ENCODE assay signal across 10 mouse cellular contexts in the genomic region with DNA sequence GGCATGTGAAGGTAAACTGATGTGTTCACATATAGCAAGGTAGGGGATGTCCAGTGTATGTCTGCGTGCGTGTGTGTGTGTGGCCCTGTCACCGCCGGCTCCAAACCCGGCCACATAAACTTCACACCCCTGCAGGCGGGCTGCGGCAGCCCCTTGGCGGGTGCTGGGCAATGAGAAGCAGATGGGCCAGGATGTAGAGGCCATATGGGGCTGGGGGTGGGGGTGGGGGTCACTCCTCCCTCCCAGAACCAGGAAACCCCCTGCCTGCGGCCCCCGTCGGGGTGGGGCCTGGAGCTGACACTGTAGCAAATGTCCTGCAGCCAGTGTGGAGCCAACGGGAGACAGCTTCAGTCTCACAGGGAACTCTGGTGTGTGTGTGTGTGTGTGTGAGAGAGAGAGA. TPM values are rescaled to one million over a fixed set of nuclear protein-coding genes. Genes with fewer than 3 reads are reported as not detected.
DNase-seq lines count a peak whose midpoint lies in the region; ATAC-seq and TF ChIP-seq lines count a peak whose summit lies in the region.
"Had no signal": no experiment of that assay in that cellular context is flagged by ENCODE, and none has a peak within 500 bp of the region (broad histone marks: within the 10 kb centered on the region; RNA-seq: fewer than 3 reads in every experiment).

No protein-coding gene starts in this region.

- peaks cover 66% of the 10 kb centered on the region for H3K4me1 ChIP-seq in forebrain, embryonic 10.5 days
- H3K4me1 ChIP-seq in forebrain, postnatal 0 days (ENCODE audit: insufficient read depth) = no peaks in the 10 kb centered on the region
- peaks cover 36% of the 10 kb centered on the region for H3K4me1 ChIP-seq in lung, embryonic 14.5 days (ENCODE audit: insufficient read depth)
- peaks cover 14% of the 10 kb centered on the region; the same call in 1 of the 2 replicates for H3K4me1 ChIP-seq in embryonic fibroblast, embryonic 13.5 days (ENCODE audit: control insufficient read depth, insufficient read depth, low read length)
- peaks cover 82% of the 10 kb centered on the region for H3K4me1 ChIP-seq in limb, embryonic 13.5 days

- no peaks in the 10 kb centered on the region for H3K36me3 ChIP-seq in forebrain, embryonic 10.5 days (replicated peaks)
- H3K36me3 ChIP-seq in forebrain, postnatal 0 days (ENCODE audit: insufficient read depth) = no peaks in the 10 kb centered on the region
- H3K36me3 ChIP-seq in lung, embryonic 14.5 days (ENCODE audit: insufficient read depth) = no peaks in the 10 kb centered on the region
- H3K36me3 ChIP-seq in limb, embryonic 13.5 days = no peaks in the 10 kb centered on the region
- H3K36me3 ChIP-seq: liver, embryonic 15.5 days had no signal

- H3K27me3 ChIP-seq in forebrain, embryonic 10.5 days (ENCODE audit: poor library complexity, severe bottlenecking) = peaks cover 28% of the 10 kb centered on the region
- no peaks in the 10 kb centered on the region; the same call in 1 of the 2 replicates for H3K27me3 ChIP-seq in forebrain, postnatal 0 days (ENCODE audit: insufficient read depth, low read length)
- no peaks in the 10 kb centered on the region for H3K27me3 ChIP-seq in lung, embryonic 14.5 days (ENCODE audit: insufficient read depth, low read length)
- H3K27me3 ChIP-seq in limb, embryonic 13.5 days = no peaks in the 10 kb centered on the region

- ATAC-seq in forebrain, postnatal 0 days = no peak
- ATAC-seq in lung, embryonic 14.5 days (ENCODE audit: insufficient read depth) = peak; percentile 88
- ATAC-seq in limb, embryonic 13.5 days (ENCODE audit: low FRiP score, low read depth) = peak; percentile 74

- H3K9ac ChIP-seq in forebrain, postnatal 0 days = no peak overlapping the region
- H3K9ac ChIP-seq in lung, embryonic 14.5 days = no peak overlapping the region
- H3K9ac ChIP-seq in limb, embryonic 13.5 days = peak overlapping the region; percentile 25; the same call in 1 of the 2 replicates
- H3K9ac ChIP-seq: liver, embryonic 15.5 days had no signal

- DNase-seq in forebrain, embryonic 10.5 days (ENCODE audit: extremely low spot score, low spot score) = no peak
- no peak for DNase-seq in forebrain, postnatal 0 days
- peak; percentile 93 for DNase-seq in lung, embryonic 14.5 days
- DNase-seq in lung, postnatal 36 days = no peak
- no peak for DNase-seq in yolk sac, embryonic 10.5 days (ENCODE audit: low spot score)
- DNase-seq in spleen, adult 12 weeks (ENCODE audit: low spot score) = no peak

- WGBS in forebrain, embryonic 10.5 days = 61% methylated on average over 12 of the region's 12 CpGs
- 52% methylated on average over 12 of the region's 12 CpGs for WGBS in forebrain, postnatal 0 days
- WGBS in lung, embryonic 14.5 days = 19% methylated on average over 12 of the region's 12 CpGs
- WGBS in limb, embryonic 13.5 days = 14% methylated on average over 12 of the region's 12 CpGs

- H3K4me2 ChIP-seq in forebrain, postnatal 0 days (ENCODE audit: low read depth) = no peak overlapping the region
- H3K4me2 ChIP-seq in lung, embryonic 14.5 days = peak overlapping the region; percentile 12; the same call in 1 of the 2 replicates
- peak overlapping the region; percentile 53 for H3K4me2 ChIP-seq in limb, embryonic 13.5 days (replicated peaks)
- H3K4me2 ChIP-seq: liver, embryonic 15.5 days had no signal

- no peaks in the 10 kb centered on the region for H3K9me3 ChIP-seq in forebrain, embryonic 10.5 days
- H3K9me3 ChIP-seq in forebrain, postnatal 0 days (ENCODE audit: low read length) = no peaks in the 10 kb centered on the region
- H3K9me3 ChIP-seq in lung, embryonic 14.5 days (ENCODE audit: low read depth, low read length) = no peaks in the 10 kb centered on the region
- H3K9me3 ChIP-seq in limb, embryonic 13.5 days = no peaks in the 10 kb centered on the region
- H3K9me3 ChIP-seq: liver, embryonic 15.5 days had no signal

- no peak for TF ChIP-seq CTCF in forebrain, postnatal 0 days (IDR thresholded peaks at IDR 0.05; ENCODE audit: low read depth)
- no peak for TF ChIP-seq CTCF in lung, embryonic 14.5 days (IDR thresholded peaks at IDR 0.05; ENCODE audit: low read depth)
- TF ChIP-seq CTCF in embryonic fibroblast, embryonic 13.5 days (IDR thresholded peaks at IDR 0.05; ENCODE audit: borderline replicate concordance, insufficient read depth, low read length) = no peak

- H3K27ac ChIP-seq in forebrain, embryonic 10.5 days = peak overlapping the region; percentile 77
- H3K27ac ChIP-seq in forebrain, postnatal 0 days (ENCODE audit: low read depth, low read length) = no peak overlapping the region
- peak overlapping the region; percentile 95 for H3K27ac ChIP-seq in lung, embryonic 14.5 days (ENCODE audit: low read depth)
- H3K27ac ChIP-seq in embryonic fibroblast, embryonic 13.5 days (ENCODE audit: insufficient read depth, low read length) = peak overlapping the region; percentile 57
- peak overlapping the region; percentile 95 for H3K27ac ChIP-seq in limb, embryonic 13.5 days

- no peak overlapping the region for H3K4me3 ChIP-seq in forebrain, embryonic 10.5 days
- H3K4me3 ChIP-seq in forebrain, postnatal 0 days (ENCODE audit: low read depth, low read length) = no peak overlapping the region
- no peak overlapping the region for H3K4me3 ChIP-seq in lung, embryonic 14.5 days (ENCODE audit: low read depth, low read length)
- H3K4me3 ChIP-seq in embryonic fibroblast, embryonic 13.5 days (ENCODE audit: insufficient read depth, low read length) = no peak overlapping the region
- H3K4me3 ChIP-seq in limb, embryonic 13.5 days = no peak overlapping the region
- H3K4me3 ChIP-seq: liver, embryonic 15.5 days had no signal

- no peak for TF ChIP-seq POLR2A in embryonic fibroblast, embryonic 13.5 days (IDR thresholded peaks at IDR 0.05; ENCODE audit: low read depth, low read length)

RNA-seq across cellular contexts. Expression of gene Snai1, which starts 25.7 kb away (rescaled TPM):
- polyA plus RNA-seq in forebrain, embryonic 10.5 days (2016; fragmentation: Nextera tagmentation; extraction: Ambion mirVana) = 40.4 and 46.9 TPM in 2 replicates
- total RNA-seq in forebrain, postnatal 0 days (2014; rRNA removed) = 1.3 and 1.4 TPM in 2 replicates
- 3.3 and 4.4 TPM in 2 replicates for polyA plus RNA-seq in forebrain, postnatal 0 days (2015; fragmentation: Nextera tagmentation; extraction: Ambion mirVana)
- 152 and 162 TPM in 2 replicates for polyA plus RNA-seq in lung, embryonic 14.5 days (2014; fragmentation: Nextera tagmentation; extraction: Ambion mirVana)
- 73.0 and 82.3 TPM in 2 replicates for polyA plus RNA-seq in embryonic fibroblast, embryonic 13.5 days (2011; ENCODE audit: insufficient read length, low read depth, missing spikeins)
- 72.6 and 76.0 TPM in 2 replicates for polyA plus RNA-seq in limb, embryonic 13.5 days (2015; fragmentation: Nextera tagmentation; extraction: Ambion mirVana)
- total RNA-seq: common myeloid progenitor, adult 5-6 weeks had no signal
